Mouse (Mus musculus): Measurements from ENCODE around the gene Fhdc1. TPM values are rescaled to one million over a fixed set of nuclear protein-coding genes. Genes with fewer than 3 reads are reported as not detected.
A peak's percentile ranks its signal among the peaks of the same experiment; 100 is the strongest.

Fhdc1 gene
- total RNA-seq (2021), result under 1 TPM; 0.58 to 0.87 TPM

DNA sequence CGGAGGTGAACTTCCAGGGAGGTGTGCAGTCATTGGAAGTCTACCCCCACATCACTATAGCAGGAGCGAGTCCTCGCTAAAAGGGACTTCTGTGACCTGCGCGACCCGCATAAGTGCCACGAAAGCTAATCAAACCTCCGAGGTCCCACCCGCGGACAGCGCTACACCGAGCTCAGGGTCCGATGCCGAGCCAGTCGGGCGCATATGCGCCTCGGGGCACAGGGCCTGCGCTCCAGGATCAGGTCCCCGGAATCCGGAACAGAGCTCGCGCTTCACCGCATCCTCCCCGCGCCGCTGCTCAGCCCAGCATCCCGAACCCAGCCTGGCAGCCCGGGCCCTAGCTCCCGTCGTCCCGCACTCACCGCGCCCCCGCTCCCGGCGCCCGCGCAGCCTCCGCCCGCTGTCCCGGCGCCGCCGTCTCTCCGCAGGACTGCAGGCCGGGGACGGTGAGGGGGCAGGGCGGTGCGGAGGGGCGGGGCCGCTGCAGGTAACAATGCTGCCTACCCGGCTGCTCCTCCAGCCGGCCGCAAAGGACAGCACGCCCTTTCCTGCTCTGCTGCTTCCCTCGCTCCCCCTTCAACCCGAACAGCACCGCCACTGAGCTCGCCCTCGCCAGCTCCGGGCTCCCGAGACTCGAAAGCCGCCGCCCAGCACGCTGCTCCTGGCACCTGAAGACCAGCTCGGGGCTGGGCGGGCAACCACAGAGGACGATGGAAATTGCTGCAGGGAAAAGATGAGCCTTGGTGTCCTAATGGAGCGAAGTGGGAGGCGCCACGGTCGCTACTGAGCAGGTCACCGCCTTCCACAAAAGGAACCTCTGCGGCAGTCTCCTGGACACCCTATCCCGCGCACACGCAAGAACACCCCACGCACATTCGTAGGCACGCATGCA lies at the start of gene Fhdc1:
TSS of gene Fhdc1 (minus strand) at position 424 of the 892 bp plus-strand sequence.
- intact Hi-C loops (cut with DNase I), result loop anchor here (10.0 kb wide), 2 partner anchors 125 to 305 kb away; partner anchors contain the start of gene Gm6525
- peak; percentile 28 to 43 for DNase-seq

DNA sequence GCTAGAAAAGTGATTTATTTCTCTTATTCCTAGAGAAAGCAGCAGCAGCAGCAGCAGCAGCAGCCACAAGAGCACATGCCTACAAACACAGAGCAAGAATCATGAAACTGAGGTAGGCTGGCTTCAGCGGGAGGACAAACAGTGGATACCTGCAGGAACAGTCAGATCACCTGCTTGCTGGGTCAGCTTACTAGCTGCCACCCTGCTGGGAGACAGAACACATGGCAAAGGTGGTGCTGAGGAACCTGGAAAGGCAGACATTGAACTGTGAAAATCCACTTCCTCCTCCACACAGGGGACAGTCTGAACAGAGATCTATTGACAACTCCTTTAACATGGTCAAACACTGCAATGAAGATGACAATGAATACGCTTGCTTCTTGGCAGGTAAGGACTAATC lies 48.8 kb upstream of the Fhdc1 start:
- intact Hi-C loops (cut with DNase I), result no loop called here
- no peak for DNase-seq

DNA sequence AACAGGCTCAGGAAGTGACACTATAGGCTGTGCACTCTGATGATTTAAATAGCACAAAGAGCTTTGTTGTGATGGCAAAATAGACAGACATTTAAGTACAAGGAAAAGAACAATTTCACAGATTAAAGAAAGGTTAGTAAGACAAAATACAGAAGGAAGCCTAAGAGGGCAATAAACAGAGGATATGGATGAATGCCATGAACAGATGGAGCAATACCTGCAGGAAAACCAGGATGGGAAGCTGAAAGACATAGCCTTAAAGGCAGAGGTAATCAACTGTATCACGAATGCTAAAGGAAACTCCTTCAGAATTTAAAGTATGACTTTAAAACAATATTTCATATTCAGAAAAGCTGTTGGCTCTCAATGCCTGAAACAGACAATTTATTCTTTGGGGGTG lies 44.7 kb upstream of the Fhdc1 start:
- DNase-seq, result no peak
- intact Hi-C loops (cut with DNase I), result no loop called here

DNA sequence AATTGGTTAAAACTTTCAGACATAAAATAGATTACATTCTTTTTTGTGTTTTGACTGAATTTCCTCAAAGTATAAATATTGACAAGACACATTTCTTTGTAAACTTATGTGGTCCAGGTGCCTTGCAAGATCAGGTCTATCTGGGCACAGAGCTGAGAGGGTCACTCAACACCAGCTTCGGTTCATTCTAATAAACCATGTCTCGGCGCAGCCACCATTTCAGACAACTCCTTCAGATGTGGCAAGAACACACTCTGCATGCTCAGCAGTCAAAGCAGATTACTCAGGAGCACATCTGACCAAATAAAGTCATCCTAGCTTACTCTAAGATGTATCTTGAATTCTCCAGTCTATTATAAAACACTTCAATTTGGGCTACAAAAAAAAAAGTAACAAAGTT lies 35.9 kb upstream of the Fhdc1 start:
- intact Hi-C loops (cut with DNase I), result no loop called here
- DNase-seq, result no peak

DNA sequence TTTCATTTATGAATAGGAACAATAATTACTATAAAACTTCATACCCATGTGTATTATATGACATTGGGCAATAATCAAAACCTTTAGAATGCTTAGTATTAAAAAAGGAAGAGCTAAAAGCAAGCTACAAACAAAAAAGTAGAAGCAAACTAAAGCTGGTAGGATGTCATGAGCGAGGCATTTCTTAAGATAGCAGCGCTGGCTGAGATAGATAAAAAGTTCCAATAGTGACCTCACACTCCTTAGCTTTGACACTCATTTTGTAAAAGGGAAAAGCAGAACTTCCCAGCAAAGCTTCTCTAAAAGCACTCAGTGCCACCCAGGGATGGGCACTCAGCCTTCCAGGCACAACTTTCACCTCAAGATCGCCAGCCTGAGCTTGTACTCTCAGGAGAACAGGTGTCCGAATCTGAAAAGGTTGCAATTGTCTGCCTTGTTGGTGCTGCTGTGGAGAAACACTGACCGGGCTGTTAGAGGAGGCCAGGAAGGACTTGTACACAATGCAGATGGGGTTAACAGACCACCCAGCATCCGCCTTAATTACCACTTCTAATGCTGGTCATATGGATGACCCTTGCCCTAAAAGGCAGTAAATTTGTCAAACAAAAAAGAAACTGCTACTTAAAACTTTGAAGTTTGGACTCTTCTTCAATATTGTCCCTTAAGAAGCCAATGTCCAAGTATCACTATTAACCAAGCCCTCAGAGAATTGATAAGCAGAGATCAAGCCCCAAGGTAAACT lies 32.7 kb upstream of the Fhdc1 start:
- DNase-seq, result no peak
- intact Hi-C loops (cut with DNase I), result no loop called here

DNA sequence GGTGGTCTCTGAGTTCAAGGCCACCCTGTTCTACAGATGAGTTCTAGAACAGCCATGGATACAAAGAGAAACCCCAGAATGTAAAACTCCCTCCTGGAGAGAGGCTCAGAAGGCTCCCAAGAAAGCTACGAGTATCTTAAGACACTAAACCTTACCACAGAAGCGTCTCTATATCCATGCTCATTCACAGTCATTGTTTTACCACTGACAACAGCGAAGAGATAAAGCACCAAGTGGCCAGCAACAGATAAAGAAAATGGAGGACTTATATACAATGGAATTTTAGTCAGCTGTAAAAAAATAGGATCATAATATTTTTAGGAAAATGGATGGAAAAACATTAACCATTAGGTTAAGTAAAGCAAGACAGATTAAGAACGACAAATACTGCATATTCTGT lies 25.0 kb upstream of the Fhdc1 start:
- intact Hi-C loops (cut with DNase I), result no loop called here
- no peak for DNase-seq

DNA sequence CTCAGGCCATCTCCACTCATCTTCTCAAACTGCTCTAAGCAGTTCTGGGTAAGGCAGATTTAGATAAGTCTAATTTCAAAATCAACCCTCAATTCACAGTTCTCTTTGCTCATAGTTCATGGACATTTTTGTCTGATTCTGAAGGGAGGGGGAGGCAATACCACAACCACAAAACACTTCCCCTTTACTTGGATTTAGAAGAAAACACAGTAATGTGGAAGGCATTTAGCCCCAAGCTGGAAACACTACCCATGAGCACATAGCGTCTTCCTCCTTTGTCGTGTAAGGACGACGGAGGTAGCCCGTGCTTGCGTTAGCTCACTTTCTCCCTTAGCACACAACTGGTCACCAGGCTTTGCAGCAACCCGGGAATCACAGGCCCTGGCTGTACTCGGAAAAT lies 24.1 kb upstream of the Fhdc1 start:
- intact Hi-C loops (cut with DNase I), result no loop called here
- DNase-seq, result no peak

DNA sequence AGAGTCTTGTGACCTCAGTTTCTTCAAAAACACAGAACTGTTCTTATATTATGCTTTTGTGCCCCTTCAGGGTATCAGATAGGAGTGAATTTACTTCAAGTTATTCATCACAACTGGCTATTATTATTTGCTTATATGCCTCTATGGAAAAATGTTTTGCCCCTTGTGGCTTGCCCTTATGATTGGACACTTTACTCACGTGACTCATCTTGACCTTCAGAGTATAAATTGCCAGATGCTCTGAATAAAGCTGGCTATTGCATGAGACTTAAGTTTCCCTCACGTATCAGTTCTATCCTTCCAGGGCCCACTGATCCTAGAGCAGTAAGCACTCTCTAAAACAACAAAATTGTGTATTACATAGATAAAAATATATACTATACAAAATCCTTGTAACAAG lies 21.9 kb upstream of the Fhdc1 start:
- no peak for DNase-seq
- intact Hi-C loops (cut with DNase I), result no loop called here

DNA sequence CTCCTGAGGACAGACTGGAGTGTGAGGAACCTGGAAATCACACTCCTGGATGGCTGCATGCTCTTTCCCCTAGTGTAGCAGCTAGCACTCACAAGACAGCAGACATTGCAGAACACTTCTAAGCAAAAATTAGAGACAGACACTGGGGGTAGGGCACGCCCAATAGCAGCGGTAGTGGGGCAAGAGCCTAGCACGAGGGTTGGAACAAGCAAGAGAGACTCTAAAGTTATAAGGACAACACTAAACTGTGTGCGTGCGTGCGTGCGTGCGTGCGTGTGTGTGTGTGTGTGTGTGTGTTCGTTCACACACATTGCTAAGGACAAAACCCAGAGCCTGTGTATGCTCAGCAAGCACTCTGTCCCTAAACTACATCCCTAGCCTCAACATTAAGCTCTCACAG lies 20.3 kb upstream of the Fhdc1 start:
- intact Hi-C loops (cut with DNase I), result no loop called here

DNA sequence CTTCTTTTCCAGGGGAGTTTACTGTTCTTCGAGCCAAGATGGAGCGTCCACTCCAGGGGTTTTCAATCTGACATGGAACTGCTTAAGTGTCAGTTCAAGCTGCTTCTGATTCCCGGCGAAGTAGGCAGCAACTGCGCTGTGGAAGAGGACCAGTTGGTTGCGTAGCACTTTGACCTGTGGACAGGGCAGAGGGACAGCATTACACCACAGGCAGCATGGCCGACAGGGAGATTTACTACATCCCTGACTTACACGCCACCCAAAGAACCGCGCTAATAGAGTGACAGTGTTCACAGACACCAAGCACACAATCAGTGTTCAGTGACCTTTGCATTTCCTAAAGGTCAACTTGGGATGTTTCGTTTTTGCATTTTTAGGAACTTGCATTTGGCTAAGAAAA lies 17.5 kb upstream of the Fhdc1 start:
- intact Hi-C loops (cut with DNase I), result no loop called here
- no peak for DNase-seq

More for the DNA sequence above, 20.3 kb upstream of the Fhdc1 start:
- DNase-seq, result no peak

DNA sequence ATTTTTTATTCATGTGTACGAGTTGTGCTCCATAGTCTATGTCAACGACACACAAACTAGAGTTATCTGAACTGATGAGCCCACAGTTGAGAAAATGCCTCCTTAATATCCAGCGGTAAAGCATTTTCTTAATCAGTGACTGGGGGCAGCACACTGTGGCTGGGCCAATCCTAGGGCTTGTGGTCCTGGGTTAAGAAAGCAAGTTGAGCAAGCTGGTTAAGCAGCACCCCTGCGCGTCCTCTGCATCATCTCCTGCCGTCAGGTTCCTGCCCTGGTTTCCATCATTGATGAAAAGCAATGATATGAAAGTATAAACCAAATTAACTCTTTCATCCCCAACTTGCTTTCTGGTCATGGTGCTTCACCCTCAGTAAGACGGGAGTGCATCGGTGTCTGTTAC lies 12.4 kb upstream of the Fhdc1 start:
- no peak for DNase-seq
- intact Hi-C loops (cut with DNase I), result no loop called here

DNA sequence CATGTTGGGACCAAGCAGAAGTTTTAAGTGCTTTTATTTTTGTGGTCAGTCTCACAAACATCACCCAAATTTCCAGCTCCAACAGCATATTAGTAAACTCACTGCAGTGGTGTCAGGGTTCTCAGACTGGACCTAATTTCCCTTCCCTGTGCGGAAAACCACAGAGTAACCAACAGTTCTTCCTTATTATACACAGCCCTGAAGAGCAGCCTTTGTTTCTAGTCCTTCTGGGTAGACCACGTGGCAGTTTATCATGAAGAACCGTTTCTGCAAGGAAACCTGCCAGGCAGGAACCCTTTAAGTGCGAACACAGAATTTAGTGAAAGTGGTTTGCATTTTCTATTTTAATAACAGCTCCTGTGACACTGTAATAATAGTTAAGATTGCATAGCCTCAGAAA lies 11.9 kb upstream of the Fhdc1 start:
- DNase-seq, result no peak
- intact Hi-C loops (cut with DNase I), result no loop called here

DNA sequence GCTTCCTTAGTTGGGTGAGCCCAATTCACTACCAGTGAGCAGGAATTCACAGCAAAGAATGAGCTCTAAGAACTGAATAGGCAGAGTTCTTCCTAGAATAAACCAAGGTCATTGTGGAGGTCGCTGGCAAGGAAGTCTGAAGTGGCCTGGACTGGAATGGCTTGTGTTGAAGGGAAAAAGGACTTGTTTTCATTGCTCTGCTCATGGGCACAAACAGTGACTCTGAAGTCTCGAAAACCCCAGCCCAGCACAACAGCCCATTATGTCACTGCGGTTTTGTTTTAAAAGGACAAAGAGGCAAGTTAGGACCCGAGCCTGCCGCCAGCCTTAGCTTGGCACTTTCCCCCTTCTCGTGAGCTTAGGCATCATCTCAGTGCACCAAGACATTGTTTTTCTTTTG lies 8.5 kb upstream of the Fhdc1 start:
- DNase-seq, result no peak
- intact Hi-C loops (cut with DNase I), result loop anchor here (10.0 kb wide), 2 partner anchors 134 to 314 kb away; partner anchors contain the start of gene Gm6525

DNA sequence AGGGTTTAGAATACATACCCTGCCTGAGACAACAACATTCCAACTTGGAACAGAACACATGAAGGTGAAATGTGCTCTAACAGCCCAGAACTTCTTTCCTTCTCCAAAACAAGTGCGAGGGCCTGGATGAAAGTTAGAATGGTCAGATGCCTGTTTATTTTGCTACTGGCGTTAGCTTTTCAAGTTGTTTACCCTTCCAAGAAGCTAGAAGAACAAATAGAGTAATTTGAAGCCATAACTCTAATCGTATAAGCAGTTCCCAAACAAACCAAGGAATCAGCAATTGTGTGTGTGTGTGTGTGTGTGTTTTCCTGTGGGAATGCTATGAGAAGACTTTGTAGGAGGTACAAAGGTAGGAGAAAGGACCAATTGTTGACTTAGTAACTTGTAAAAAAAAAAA lies 4.7 kb upstream of the Fhdc1 start:
- intact Hi-C loops (cut with DNase I), result loop anchor here (10.0 kb wide), 2 partner anchors 130 to 310 kb away; partner anchors contain the start of gene Gm6525

DNA sequence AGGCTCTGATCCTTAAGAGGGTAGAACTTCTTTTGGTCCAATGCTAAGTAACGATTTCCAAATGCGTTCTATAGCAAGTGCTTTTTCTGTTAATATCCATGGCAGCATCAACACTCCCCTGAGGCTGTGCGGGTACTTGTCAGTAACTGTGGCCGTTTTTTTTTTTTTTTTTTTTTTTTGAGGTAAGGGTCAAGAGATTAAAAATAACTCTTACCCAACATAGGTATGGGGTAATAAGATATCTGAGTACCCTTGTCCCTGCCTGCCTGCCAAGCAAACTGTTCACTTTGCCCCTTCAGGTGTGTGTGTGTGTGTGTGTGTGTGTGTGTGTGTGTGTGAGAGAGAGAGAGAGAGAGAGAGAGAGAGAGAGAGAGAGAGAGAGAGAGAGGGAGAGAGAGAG lies 4.1 kb upstream of the Fhdc1 start:
- intact Hi-C loops (cut with DNase I), result loop anchor here (10.0 kb wide), 2 partner anchors 130 to 310 kb away; partner anchors contain the start of gene Gm6525
- DNase-seq, result no peak

More for the DNA sequence above, 4.7 kb upstream of the Fhdc1 start:
- DNase-seq, result no peak

DNA sequence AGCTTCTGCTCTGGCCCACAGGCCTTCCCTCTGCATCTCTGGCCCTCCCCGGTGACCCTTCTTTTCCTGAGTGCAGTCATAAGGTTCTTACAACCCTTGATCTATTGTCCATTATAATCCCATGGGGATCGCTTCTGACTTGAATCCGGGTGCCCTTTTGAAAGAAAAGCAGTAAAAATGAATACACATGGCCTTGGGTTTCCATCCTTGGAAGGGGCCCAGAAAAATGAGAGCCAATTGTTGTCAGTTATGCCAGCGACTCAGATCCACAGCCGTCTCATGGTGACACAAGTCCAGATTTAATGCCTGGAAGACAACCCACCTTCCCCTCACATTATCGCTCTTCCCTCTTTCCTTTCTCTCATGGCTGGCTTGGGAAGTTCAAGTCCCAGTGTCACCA lies 1.9 kb upstream of the Fhdc1 start:
- intact Hi-C loops (cut with DNase I), result loop anchor here (10.0 kb wide), 2 partner anchors 127 to 307 kb away; partner anchors contain the start of gene Gm6525
- DNase-seq, result no peak

DNA sequence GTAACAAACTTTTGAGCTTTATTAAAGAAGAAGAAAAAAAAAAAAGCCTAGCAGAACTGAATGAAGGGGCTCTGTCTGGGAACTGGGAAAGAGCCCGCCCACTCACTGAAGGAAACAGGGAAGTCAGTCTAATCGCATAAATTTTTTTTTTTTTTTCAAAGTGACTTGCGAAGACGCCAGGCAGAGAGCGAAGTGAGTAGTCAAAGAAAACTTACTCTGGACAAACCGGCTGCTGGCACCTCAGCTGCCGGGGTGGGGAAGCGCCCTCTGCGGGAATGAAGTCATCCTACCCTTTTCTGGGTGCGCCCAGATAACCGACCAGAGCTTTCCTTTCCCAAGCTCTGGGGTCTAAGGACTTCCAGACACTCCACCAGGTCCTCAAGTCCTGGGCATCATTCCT lies 875 bp upstream of the Fhdc1 start:
- peak; percentile 38 to 44 for DNase-seq
- intact Hi-C loops (cut with DNase I), result loop anchor here (10.0 kb wide), 2 partner anchors 126 to 306 kb away; partner anchors contain the start of gene Gm6525

DNA sequence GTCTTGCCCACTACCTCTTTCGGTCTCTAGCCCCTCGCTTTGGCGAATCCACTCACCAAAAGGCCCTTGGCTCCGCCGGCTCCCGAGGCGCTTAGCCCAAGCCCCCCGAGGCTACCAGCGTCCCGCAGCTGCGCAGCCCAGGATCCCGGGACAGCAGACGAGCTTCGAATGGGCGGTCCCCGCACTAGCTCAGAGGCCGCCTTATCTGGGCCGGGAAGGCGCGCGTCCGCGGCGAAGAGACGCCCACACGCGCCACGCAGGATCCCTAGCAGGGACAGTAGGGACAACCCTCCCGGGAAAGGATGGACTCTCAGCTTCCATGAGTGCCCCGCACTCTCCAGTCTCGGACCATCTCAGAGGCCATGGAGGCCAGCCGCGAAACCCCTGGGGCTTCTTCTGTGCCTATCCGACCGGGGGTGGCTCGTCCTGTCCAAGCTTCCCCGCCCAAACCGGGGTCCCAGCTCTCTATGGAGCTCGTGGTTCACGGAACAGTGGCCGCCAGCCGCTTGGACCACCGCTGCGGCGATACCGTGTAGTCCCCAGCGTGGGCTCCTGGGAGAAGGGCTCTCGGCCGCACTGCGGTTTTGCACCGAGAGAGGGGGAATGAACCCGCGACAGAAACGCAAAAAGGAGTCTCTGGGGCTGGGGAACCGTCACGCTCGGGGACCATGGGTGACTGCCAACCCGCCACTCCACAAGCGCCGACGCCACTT lies 780 bp downstream of the Fhdc1 start:
- peak; percentile 51 to 54 for DNase-seq
- intact Hi-C loops (cut with DNase I), result loop anchor here (10.0 kb wide), 2 partner anchors 125 to 305 kb away; partner anchors contain the start of gene Gm6525

DNA sequence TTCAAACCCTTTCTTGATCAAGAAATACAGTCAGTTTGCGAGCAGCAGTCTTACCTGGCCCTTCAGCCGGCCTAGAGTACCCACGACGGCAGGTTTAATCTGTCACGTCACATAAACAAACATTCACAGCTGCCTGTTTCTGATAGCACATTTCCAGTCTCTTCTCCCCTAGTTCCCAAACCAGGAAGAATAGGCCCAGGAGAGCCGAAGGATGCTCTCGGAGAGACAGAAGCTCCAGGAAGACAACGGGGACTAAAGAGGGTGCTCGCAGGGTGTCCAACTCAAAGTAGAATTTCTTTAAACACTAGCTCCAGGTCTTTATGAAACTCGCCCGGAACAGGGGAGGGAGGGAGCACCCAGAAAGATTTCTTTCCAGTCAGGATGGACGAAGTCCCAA lies 1.3 kb downstream of the Fhdc1 start:
- intact Hi-C loops (cut with DNase I), result no loop called here
- no peak for DNase-seq

DNA sequence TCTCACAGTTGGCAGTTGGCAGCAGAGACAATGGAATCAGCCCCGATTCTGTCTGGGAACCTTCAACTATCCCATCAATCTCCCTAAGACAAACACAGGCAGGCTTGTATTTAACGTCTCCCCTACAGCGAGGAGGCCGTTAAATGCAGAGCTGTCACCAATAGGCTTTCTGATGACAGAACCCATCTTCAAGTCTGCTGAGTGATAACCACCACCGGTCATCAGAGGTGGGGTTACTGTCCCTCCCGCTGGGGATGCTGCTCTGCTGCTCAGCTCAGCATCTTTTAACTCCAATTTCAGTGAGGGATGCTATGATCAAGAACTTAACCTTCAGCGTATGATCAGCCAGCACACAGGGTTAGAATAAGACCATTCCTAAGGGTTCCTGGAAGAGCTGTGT lies 2.0 kb downstream of the Fhdc1 start:
- no peak for DNase-seq
- intact Hi-C loops (cut with DNase I), result no loop called here

DNA sequence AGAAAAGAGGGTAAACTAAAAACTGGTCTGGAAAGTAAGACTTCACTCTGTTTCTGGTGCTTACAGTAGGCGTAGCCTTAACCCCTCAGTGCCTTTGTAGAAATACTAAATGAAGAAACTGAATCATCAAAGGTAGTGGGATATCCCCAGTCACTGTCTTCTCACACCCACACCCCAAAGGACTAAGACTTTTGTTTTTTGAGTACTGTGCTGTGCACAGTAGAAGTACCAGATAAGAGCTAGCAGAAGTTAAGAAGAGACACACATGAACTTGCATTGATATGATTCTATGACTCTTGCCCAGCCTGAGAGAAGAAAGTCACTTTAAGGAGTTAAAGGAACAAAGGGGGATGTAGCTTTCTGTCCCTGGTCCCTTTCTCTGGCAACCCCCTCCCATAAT lies 2.7 kb downstream of the Fhdc1 start:
- DNase-seq, result no peak
- intact Hi-C loops (cut with DNase I), result no loop called here

All from heart, postnatal 36 days (tissue).